In the genomic region with DNA sequence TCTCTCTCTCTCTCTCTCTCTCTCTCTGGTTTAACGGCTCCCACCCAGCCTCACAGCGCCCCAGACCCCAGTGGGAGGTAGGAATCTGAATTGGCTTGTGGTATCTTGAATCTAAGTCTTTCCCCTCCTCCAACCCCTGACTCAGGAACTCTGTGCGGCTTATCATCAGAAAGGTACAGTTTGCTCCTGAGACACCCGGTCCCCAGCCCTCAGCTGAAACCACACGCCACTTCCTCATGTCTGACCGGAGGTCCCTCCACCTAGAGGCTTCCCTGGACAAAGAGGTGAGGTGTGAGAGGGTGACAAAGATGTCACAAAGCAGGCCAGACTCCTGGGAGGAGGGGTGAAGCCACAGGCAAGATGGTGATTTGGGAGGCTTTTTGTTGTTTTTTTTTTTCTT, we compare ENCODE assay signal across 23 mouse cellular contexts. TPM values are rescaled to one million over a fixed set of nuclear protein-coding genes. Genes with fewer than 3 reads are reported as not detected.
DNase-seq lines count a peak whose midpoint lies in the region; ATAC-seq lines count a peak whose summit lies in the region.
"Had no signal": no experiment of that assay in that cellular context is flagged by ENCODE, and none has a peak within 500 bp of the region (broad histone marks: within the 10 kb centered on the region; RNA-seq: fewer than 3 reads in every experiment).

No protein-coding gene starts in this region.

- H3K27me3 ChIP-seq in limb, embryonic 10.5 days (ENCODE audit: low read depth, poor library complexity, severe bottlenecking), result no peaks in the 10 kb centered on the region
- H3K27me3 ChIP-seq: embryonic facial prominence, embryonic 12.5 days; heart, embryonic 13.5 days; hindbrain, embryonic 12.5 days; midbrain, embryonic 15.5 days; neural tube, embryonic 15.5 days had no signal

- WGBS in limb, embryonic 10.5 days, result 80% methylated on average over 6 of the region's 6 CpGs

- peaks cover 71% of the 10 kb centered on the region for H3K36me3 ChIP-seq in limb, embryonic 10.5 days

- H3K4me1 ChIP-seq in limb, embryonic 10.5 days, result peaks cover 29% of the 10 kb centered on the region

- no peak overlapping the region for H3K4me3 ChIP-seq in limb, embryonic 10.5 days
- H3K4me3 ChIP-seq: embryonic facial prominence, embryonic 12.5 days; heart, adult 2 months; heart, embryonic 13.5 days; hindbrain, embryonic 12.5 days; left cerebral cortex, adult 2 months; midbrain, embryonic 15.5 days; myocyte; neural tube, embryonic 15.5 days had no signal

- no peaks in the 10 kb centered on the region for H3K9me3 ChIP-seq in limb, embryonic 10.5 days (replicated peaks)
- H3K9me3 ChIP-seq: embryonic facial prominence, embryonic 12.5 days; heart, embryonic 13.5 days; hindbrain, embryonic 12.5 days; midbrain, embryonic 15.5 days; neural tube, embryonic 15.5 days had no signal

- ATAC-seq in hematopoietic stem cell, adult 5-6 weeks (replicated peaks in 1 of 2; ENCODE audit: insufficient read depth in 1 of 2, low FRiP score in 2 of 2, low TSS enrichment in 1 of 2, low read depth in 1 of 2, poor library complexity in 2 of 2, severe bottlenecking in 2 of 2), result peak; percentile 4 to 32; a peak in 3 of 4 replicates
- ATAC-seq: midbrain, embryonic 15.5 days had no signal

- DNase-seq in thymus, postnatal 25 days, result peak; percentile 27
- DNase-seq in thymus, adult 18-20 months, result no peak
- peak; percentile 57 to 76 for DNase-seq in natural killer cell, adult 2 months (ENCODE audit: low spot score in 2 of 2)
- DNase-seq in heart, adult 11 months, result no peak
- DNase-seq in limb, embryonic 10.5 days (ENCODE audit: low spot score), result no peak
- no peak for DNase-seq in lung, adult 18-20 months
- DNase-seq: adrenal gland, postnatal 36 days; cerebellum, adult 2 months; cerebellum, postnatal 25 days; gastrocnemius, postnatal 25 days; heart, adult 2 months; heart, postnatal 14 days; kidney, adult 18-20 months; left cerebral cortex, postnatal 4 days; lung, embryonic 14.5 days had no signal

- H3K27ac ChIP-seq in limb, embryonic 10.5 days, result no peak overlapping the region
- H3K27ac ChIP-seq: embryonic facial prominence, embryonic 12.5 days; heart, adult 2 months; heart, embryonic 13.5 days; hindbrain, embryonic 12.5 days; left cerebral cortex, adult 2 months; midbrain, embryonic 15.5 days; neural tube, embryonic 15.5 days had no signal

RNA-seq across cellular contexts. Expression of a gene that starts 5.0 kb away (rescaled TPM):
- total RNA-seq in hematopoietic stem cell, adult 5-6 weeks (2017), result 43.3 and 68.7 TPM in 2 replicates
- polyA plus RNA-seq in limb, embryonic 10.5 days (2016; fragmentation: Nextera tagmentation; extraction: Ambion mirVana), result 24.6 and 25.5 TPM in 2 replicates

RNA-seq across cellular contexts. Expression of a gene that starts 14.3 kb away (rescaled TPM):
- total RNA-seq in hematopoietic stem cell, adult 5-6 weeks (2017), result 38.1 and 40.7 TPM in 2 replicates
- 48.4 and 51.5 TPM in 2 replicates for polyA plus RNA-seq in limb, embryonic 10.5 days (2016; fragmentation: Nextera tagmentation; extraction: Ambion mirVana)

RNA-seq across cellular contexts. Expression of a gene that starts 21.8 kb away (rescaled TPM):
- 0.35 TPM in 1 of 2 replicates, not detected in the other for total RNA-seq in hematopoietic stem cell, adult 5-6 weeks (2017)
- 0.09 TPM in 1 of 2 replicates, not detected in the other for polyA plus RNA-seq in limb, embryonic 10.5 days (2016; fragmentation: Nextera tagmentation; extraction: Ambion mirVana)
- polyA plus RNA-seq: myocyte had no signal

RNA-seq across cellular contexts. Expression of a gene that starts 22.4 kb away (rescaled TPM):
- 1.8 TPM in 1 of 2 replicates, not detected in the other for total RNA-seq in hematopoietic stem cell, adult 5-6 weeks (2017)
- 0.49 TPM in 2 replicates for polyA plus RNA-seq in limb, embryonic 10.5 days (2016; fragmentation: Nextera tagmentation; extraction: Ambion mirVana)

RNA-seq across cellular contexts. Expression of a gene that starts 27.6 kb away (rescaled TPM):
- total RNA-seq in hematopoietic stem cell, adult 5-6 weeks (2017), result 8.8 and 9.8 TPM in 2 replicates
- polyA plus RNA-seq in limb, embryonic 10.5 days (2016; fragmentation: Nextera tagmentation; extraction: Ambion mirVana), result 63.0 and 65.1 TPM in 2 replicates

Comparison
In these comparisons a context has a peak if more than half of its experiments do, and no peak if none do; other contexts are left out.
1. DNase-seq: peak in thymus, postnatal 25 days (single experiment) and natural killer cell, adult 2 months (2 of 2); none in thymus, adult 18-20 months (0 of 2), heart, adult 11 months (single experiment), limb, embryonic 10.5 days (single experiment) and lung, adult 18-20 months (0 of 2).